8 mouse cellular contexts compared by ENCODE assay signal in genomic region chr19:46500581-46501341, GRCm38 (mm10). TPM values are rescaled to one million over a fixed set of nuclear protein-coding genes. Genes with fewer than 3 reads are reported as not detected.
A peak's percentile ranks its signal among the peaks of the same experiment; 100 is the strongest.
DNase-seq lines count a peak whose midpoint lies in the region; ATAC-seq and TF ChIP-seq lines count a peak whose summit lies in the region.

No protein-coding gene starts in this region.

- H3K9me3 ChIP-seq in E14TG2a.4 (ENCODE audit: low read length) = no peaks in the 10 kb centered on the region
- H3K9me3 ChIP-seq in limb, embryonic 11.5 days (ENCODE audit: control insufficient read depth, low read length) = no peaks in the 10 kb centered on the region

- H3K27me3 ChIP-seq in heart, adult 2 months (ENCODE audit: control insufficient read depth, insufficient read depth, low read length) = no peaks in the 10 kb centered on the region
- H3K27me3 ChIP-seq in E14TG2a.4 (ENCODE audit: insufficient read depth, low read length) = no peaks in the 10 kb centered on the region
- H3K27me3 ChIP-seq in limb, embryonic 11.5 days (ENCODE audit: control insufficient read depth, insufficient read depth, low read length) = no peaks in the 10 kb centered on the region
- no peaks in the 10 kb centered on the region for H3K27me3 ChIP-seq in myocyte (ENCODE audit: control insufficient read depth, insufficient read depth, insufficient read length)

- intact Hi-C loops in heart, adult 2 months (cut with DNase I) = loop anchor here (5.0 kb wide), 2 partner anchors 72 to 103 kb away; partner anchors contain the start of genes Actr1a, Arl3, Sfxn2 and Sufu
- intact Hi-C loops in gastrocnemius, postnatal 36 days (cut with DNase I) = loop anchor here (5.0 kb wide), 1 partner anchor 62 kb away; no protein-coding TSS in a partner anchor

- peaks cover 9% of the 10 kb centered on the region for H3K4me1 ChIP-seq in heart, adult 2 months (ENCODE audit: control insufficient read depth, insufficient read depth, low read length)
- peaks cover 59% of the 10 kb centered on the region for H3K4me1 ChIP-seq in E14TG2a.4 (replicated peaks; ENCODE audit: low read depth, low read length)
- peaks cover 22% of the 10 kb centered on the region for H3K4me1 ChIP-seq in limb, embryonic 11.5 days (ENCODE audit: control insufficient read depth, insufficient read depth, low read length)

- peak overlapping the region; percentile 99 for H3K4me2 ChIP-seq in limb, embryonic 11.5 days (ENCODE audit: low read depth, severe bottlenecking)
- peak overlapping the region; percentile 68 for H3K4me2 ChIP-seq in myocyte (ENCODE audit: low read depth)

- peaks cover 2% of the 10 kb centered on the region for H3K79me2 ChIP-seq in heart, adult 2 months (replicated peaks; ENCODE audit: control insufficient read depth, insufficient read depth, low read length)
- peaks cover 28% of the 10 kb centered on the region for H3K79me2 ChIP-seq in myocyte (ENCODE audit: control insufficient read depth, insufficient read depth)

- peak in 1 of 2 experiments; percentile 80 for DNase-seq in heart, adult 2 months
- DNase-seq in heart, adult 8-10 months (ENCODE audit: low spot score) = no peak
- peak; percentile 79 for DNase-seq in cerebellum, adult 9-11 months
- DNase-seq in gastrocnemius, postnatal 36 days = peak; percentile 44 to 61
- peak; percentile 79 for DNase-seq in limb, embryonic 11.5 days (ENCODE audit: low spot score)

- TF ChIP-seq CTCF in heart, adult 2 months (IDR thresholded peaks at IDR 0.05) = no peak
- no peak for TF ChIP-seq CTCF in E14TG2a.4 (conservative IDR thresholded peaks at IDR 0.05; ENCODE audit: low read length)

- H3ac ChIP-seq in myocyte (ENCODE audit: control insufficient read depth, insufficient read length) = peak overlapping the region; percentile 85

- 0 out of 2 replicates have a peak, but pooled peaks have one; percentile 18 for ATAC-seq in limb, embryonic 11.5 days (ENCODE audit: insufficient number of reproducible peaks, low FRiP score, low TSS enrichment, low read depth)
- no peak for ATAC-seq in monocyte, adult 5-6 weeks (replicated peaks; ENCODE audit: insufficient number of reproducible peaks, low FRiP score, low TSS enrichment, poor library complexity, severe bottlenecking)

- H3K27ac ChIP-seq in heart, adult 2 months = peak overlapping the region; percentile 99
- H3K27ac ChIP-seq in limb, embryonic 11.5 days (replicated peaks; ENCODE audit: low read depth, low read length) = peak overlapping the region; percentile 98

- peak overlapping the region; percentile 97 for H3K4me3 ChIP-seq in heart, adult 2 months
- H3K4me3 ChIP-seq in E14TG2a.4 (replicated peaks; ENCODE audit: low read length) (peak overlapping the region; percentile 92), myocyte (peak overlapping the region; percentile 99)
- peak overlapping the region; percentile 75 for H3K4me3 ChIP-seq in limb, embryonic 11.5 days (ENCODE audit: low read depth, low read length)

- under 1% methylated on average over 40 of the region's 50 CpGs for WGBS in heart, adult 2 months
- WGBS in limb, embryonic 11.5 days = under 1% methylated on average over 40 of the region's 50 CpGs

- 0 out of 2 replicates have a peak, but pooled peaks have one; percentile 10 for TF ChIP-seq POLR2A in heart, adult 2 months (IDR thresholded peaks at IDR 0.05; ENCODE audit: insufficient read depth, low read depth, low read length)
- TF ChIP-seq POLR2A in myocyte (IDR thresholded peaks at IDR 0.05; ENCODE audit: insufficient read length, low read depth) = peak; percentile 55

- peaks cover 10% of the 10 kb centered on the region for H3K36me3 ChIP-seq in heart, adult 2 months (ENCODE audit: control insufficient read depth, insufficient read depth, low read length)
- peaks cover 15% of the 10 kb centered on the region for H3K36me3 ChIP-seq in E14TG2a.4 (ENCODE audit: insufficient read depth, low read length)
- H3K36me3 ChIP-seq in limb, embryonic 11.5 days (ENCODE audit: control insufficient read depth, insufficient read depth, low read length) = no peaks in the 10 kb centered on the region
- peaks cover 10% of the 10 kb centered on the region for H3K36me3 ChIP-seq in myocyte (ENCODE audit: control insufficient read depth, insufficient read depth)

- no peak for TF ChIP-seq EP300 in heart, adult 2 months (IDR thresholded peaks at IDR 0.05; ENCODE audit: insufficient read depth, low read depth, low read length)

- H3K9ac ChIP-seq in heart, adult 2 months (ENCODE audit: low read depth, low read length) = peak overlapping the region; percentile 94
- H3K9ac ChIP-seq in limb, embryonic 11.5 days (ENCODE audit: low read length) = peak overlapping the region; percentile 93

TF ChIP-seq in myocyte, 11 proteins besides CTCF, POLR2A, EP300 and RAD21:
- TF ChIP-seq USF1 (IDR thresholded peaks at IDR 0.05; ENCODE audit: low read depth) (no peak), TCF3 (IDR thresholded peaks at IDR 0.05; ENCODE audit: insufficient read length, low read depth) (no peak), SRF (IDR thresholded peaks at IDR 0.05; ENCODE audit: control insufficient read depth, insufficient read length, low read depth) (no peak), TCF12 (IDR thresholded peaks at IDR 0.05; ENCODE audit: insufficient read depth, poor library complexity, severe bottlenecking) (no peak), POLR2AphosphoS2 (IDR thresholded peaks at IDR 0.05; ENCODE audit: insufficient read length, low read depth) (peak; percentile 42)

RNA-seq across cellular contexts. Expression of gene Trim8, which starts 0.7 kb away (rescaled TPM):
- total RNA-seq in heart, adult 2 months (2021) = 10 to 100 TPM; 39.2 to 39.8 TPM
- polyA plus RNA-seq in heart, adult 2 months (2012; rRNA removed) = 17.2 and 24.1 TPM in 2 replicates
- 10 to 100 TPM; 31.5 to 38.8 (median 37.6) TPM for total RNA-seq in heart, adult 8-10 months (2022)
- total RNA-seq in gastrocnemius, postnatal 36 days (2021) = 10 to 100 TPM; 19.0 to 19.2 TPM
- 16.7 and 18.0 TPM in 2 replicates for polyA plus RNA-seq in limb, embryonic 11.5 days (2014; fragmentation: Nextera tagmentation; extraction: Ambion mirVana)
- polyA plus RNA-seq in myocyte (2012; fragmentation: generic; extraction: Trizol) = 42.3 TPM
- total RNA-seq in monocyte, adult 5-6 weeks (2017) = 35.4 to 50.0 TPM (median 39.9 TPM) in 3 replicates
